Mouse (Mus musculus) midbrain, embryonic 14.5 days (tissue): Measurements from ENCODE around the gene Egln1. TPM values are rescaled to one million over a fixed set of nuclear protein-coding genes. Genes with fewer than 3 reads are reported as not detected.

Experiments used
- ATAC-seq: fragments of 200-750 bp; cut with Nextera tagmentation; 2 replicates; pipeline ENCODE4 v1.8.0; 2017; ENCODE audit warnings: moderate number of reproducible peaks, moderate library complexity; ENCODE audit not compliant: low FRiP score, low TSS enrichment
- DNase-seq: peaks from one replicate; pipeline ENCODE4 v3.0.0-alpha.2; 2015
- H3K27ac ChIP-seq: fragments of 300-500 bp; sonication (generic); replicated peaks from 2 replicates; pipeline ENCODE4 v1.5.1; 2014; ENCODE audit warnings: mild to moderate bottlenecking, low read depth, low read length, moderate library complexity
- H3K27me3 ChIP-seq: fragments of 300-500 bp; sonication (generic); 2 replicates; pipeline ENCODE4 v1.6.1; 2014; ENCODE audit warnings: low read length, control low read depth, mixed read lengths; ENCODE audit not compliant: control insufficient read depth, insufficient read depth
- H3K36me3 ChIP-seq: fragments of 300-500 bp; sonication (generic); 2 replicates; pipeline ENCODE4 v1.6.1; 2014; ENCODE audit warnings: low read length, control low read depth; ENCODE audit not compliant: control insufficient read depth, insufficient read depth
- H3K4me1 ChIP-seq: fragments of 300-500 bp; sonication (generic); 2 replicates; pipeline ENCODE4 v1.6.1; 2014; ENCODE audit warnings: mild to moderate bottlenecking, antibody characterized with exemption, low read length, control low read depth; ENCODE audit not compliant: control insufficient read depth, insufficient read depth
- H3K4me2 ChIP-seq: fragments of 300-500 bp; sonication (generic); 2 replicates; pipeline ENCODE4 v1.6.1; 2014; ENCODE audit warnings: mild to moderate bottlenecking, low read length, moderate library complexity
- H3K4me3 ChIP-seq: fragments of 300-500 bp; sonication (generic); replicated peaks from 2 replicates; pipeline ENCODE4 v1.5.1; 2014; ENCODE audit warnings: low read depth, low read length
- H3K9ac ChIP-seq: fragments of 300-500 bp; sonication (generic); replicated peaks from 2 replicates; pipeline ENCODE4 v1.6.1; 2014; ENCODE audit warnings: mild to moderate bottlenecking, low read length, moderate library complexity
- H3K9me3 ChIP-seq: fragments of 300-500 bp; sonication (generic); 2 replicates; pipeline ENCODE4 v1.6.1; 2016; ENCODE audit warnings: low read length, control low read depth, mixed read lengths; ENCODE audit not compliant: control insufficient read depth
- WGBS: fragments of 180-500 bp; shearing (Covaris S2); extraction: QIAGEN DNeasy Blood & Tissue Kit; methylation state at CpG from one replicate; pipeline ENCODE4 v1.1.7; 2014; 5-methylcytosine and 5-hydroxymethylcytosine counted together
- polyA plus RNA-seq: library from polyadenylated mRNA; unstranded; fragments of >200 nt; fragmentation: Nextera tagmentation; extraction: Ambion mirVana; gene quantifications from 2 replicates; pipeline ENCODE4 v1.2.1, GENCODE M21; 2014

Gene Egln1
- polyA plus RNA-seq, 1 experiment from 2014 or later, result 25.1 TPM

- ATAC-seq, result no peak
- Histone ChIP-seq H3K4me2 (no peak overlapping the region), H3K9me3 (no peaks in the 10 kb centered on the region), H3K9ac (no peak overlapping the region), H3K36me3 (peaks cover 13% of the 10 kb centered on the region), H3K4me3 (no peak overlapping the region), H3K4me1 (no peaks in the 10 kb centered on the region), H3K27me3 (no peaks in the 10 kb centered on the region), H3K27ac (no peak overlapping the region)
- DNase-seq, result no peak
- WGBS, result 89% methylated on average over 5 of the region's 5 CpGs
Measured at GRCm38 (mm10) chr8:124935116-124935515, 14.0 kb downstream of the Egln1 start.

- DNase-seq (no peak), ATAC-seq (no peak)
- no peak overlapping the region for H3K4me2 ChIP-seq
- H3K9ac ChIP-seq, result no peak overlapping the region
- H3K9me3 ChIP-seq, result no peaks in the 10 kb centered on the region
- no peaks in the 10 kb centered on the region for H3K36me3 ChIP-seq
- no peak overlapping the region for H3K27ac ChIP-seq
- no peaks in the 10 kb centered on the region for H3K4me1 ChIP-seq
- no peaks in the 10 kb centered on the region for H3K27me3 ChIP-seq
- no peak overlapping the region for H3K4me3 ChIP-seq
- WGBS, result 88% methylated on average over 3 of the region's 3 CpGs
Measured at GRCm38 (mm10) chr8:124932435-124932834, 16.7 kb downstream of the Egln1 start.

GRCm38 (mm10) chr8:124930649-124931048 is 18.5 kb downstream of the Egln1 start:
- no peaks in the 10 kb centered on the region for H3K9me3 ChIP-seq
- no peak overlapping the region for H3K4me2 ChIP-seq
- ATAC-seq, result no peak
- WGBS, result 82% methylated on average over 4 of the region's 4 CpGs
- H3K4me1 ChIP-seq, result no peaks in the 10 kb centered on the region
- no peaks in the 10 kb centered on the region for H3K27me3 ChIP-seq
- H3K4me3 ChIP-seq, result no peak overlapping the region
- DNase-seq, result no peak
- H3K27ac ChIP-seq, result no peak overlapping the region
- H3K9ac ChIP-seq, result no peak overlapping the region
- no peaks in the 10 kb centered on the region for H3K36me3 ChIP-seq

- no peak overlapping the region for H3K4me3 ChIP-seq
- H3K9me3 ChIP-seq, result no peaks in the 10 kb centered on the region
- 96% methylated on average over 13 of the region's 13 CpGs for WGBS
- no peaks in the 10 kb centered on the region for H3K36me3 ChIP-seq
- H3K4me1 ChIP-seq, result no peaks in the 10 kb centered on the region
- no peak overlapping the region for H3K9ac ChIP-seq
- no peak overlapping the region for H3K4me2 ChIP-seq
- H3K27ac ChIP-seq, result no peak overlapping the region
- no peak for DNase-seq
- no peaks in the 10 kb centered on the region for H3K27me3 ChIP-seq
- ATAC-seq, result no peak
Measured at GRCm38 (mm10) chr8:124930086-124930485, 19.0 kb downstream of the Egln1 start.

GRCm38 (mm10) chr8:124929006-124929405 is 20.1 kb downstream of the Egln1 start:
- no peaks in the 10 kb centered on the region for H3K27me3 ChIP-seq
- WGBS, result 90% methylated on average over 11 of the region's 11 CpGs
- H3K4me2 ChIP-seq, result no peak overlapping the region
- no peak for ATAC-seq
- no peak overlapping the region for H3K4me3 ChIP-seq
- no peak overlapping the region for H3K27ac ChIP-seq
- DNase-seq, result no peak
- no peaks in the 10 kb centered on the region for H3K9me3 ChIP-seq
- no peaks in the 10 kb centered on the region for H3K36me3 ChIP-seq
- no peak overlapping the region for H3K9ac ChIP-seq
- H3K4me1 ChIP-seq, result no peaks in the 10 kb centered on the region

GRCm38 (mm10) chr8:124926351-124926771 is 22.8 kb downstream of the Egln1 start:
- H3K4me3 ChIP-seq, result no peak overlapping the region
- no peak for ATAC-seq
- WGBS, result 87% methylated on average over 10 of the region's 10 CpGs
- H3K9me3 ChIP-seq, result no peaks in the 10 kb centered on the region
- H3K27me3 ChIP-seq, result no peaks in the 10 kb centered on the region
- H3K36me3 ChIP-seq, result no peaks in the 10 kb centered on the region
- no peak overlapping the region for H3K4me2 ChIP-seq
- peak; percentile 8 for DNase-seq
- H3K9ac ChIP-seq, result no peak overlapping the region
- no peaks in the 10 kb centered on the region for H3K4me1 ChIP-seq
- H3K27ac ChIP-seq, result no peak overlapping the region

- Histone ChIP-seq H3K9ac (no peak overlapping the region), H3K4me2 (no peak overlapping the region), H3K9me3 (no peaks in the 10 kb centered on the region), H3K27ac (no peak overlapping the region), H3K4me3 (no peak overlapping the region), H3K4me1 (no peaks in the 10 kb centered on the region), H3K36me3 (no peaks in the 10 kb centered on the region), H3K27me3 (no peaks in the 10 kb centered on the region)
- no peak for ATAC-seq
- WGBS, result 88% methylated on average over 14 of the region's 14 CpGs
- no peak for DNase-seq
Measured at GRCm38 (mm10) chr8:124925544-124926266, 23.4 kb downstream of the Egln1 start.

GRCm38 (mm10) chr8:124923971-124924652 is 25.0 kb downstream of the Egln1 start:
- WGBS, result 82% methylated on average over 15 of the region's 15 CpGs
- no peaks in the 10 kb centered on the region for H3K36me3 ChIP-seq
- ATAC-seq, result no peak

More at GRCm38 (mm10) chr8:124923971-124924652, 25.0 kb downstream of the Egln1 start:
- no peak for DNase-seq
- Histone ChIP-seq H3K9ac (no peak overlapping the region), H3K27ac (no peak overlapping the region), H3K4me2 (no peak overlapping the region), H3K4me1 (no peaks in the 10 kb centered on the region), H3K4me3 (no peak overlapping the region), H3K27me3 (no peaks in the 10 kb centered on the region), H3K9me3 (no peaks in the 10 kb centered on the region)
